Mouse (Mus musculus): ENCODE measurements at regions not wholly inside any gene's neighbourhood (a gene's known extent, or its start where the extent isn't known, plus 50 kb on each side); places are given as distances from the start of the nearest gene placed in this dataset.

- Histone ChIP-seq H3K4me1 (ENCODE audit: control insufficient read depth, insufficient read depth, low read length) (0 out of 2 replicates have a peak, but pooled peaks cover under 1% of the 10 kb centered on the region), H3K9me3 (replicated peaks; ENCODE audit: control insufficient read depth, low read length, poor library complexity, severe bottlenecking) (no peaks in the 10 kb centered on the region), H3K27ac (ENCODE audit: low read length) (no peak overlapping the region), H3K36me3 (ENCODE audit: control insufficient read depth, insufficient read depth, low read length) (no peaks in the 10 kb centered on the region), H3K4me2 (ENCODE audit: low read length) (no peak overlapping the region), H3K27me3 (ENCODE audit: control insufficient read depth, insufficient read depth, low read depth, low read length) (no peaks in the 10 kb centered on the region), H3K9ac (ENCODE audit: low read depth, low read length) (no peak overlapping the region), H3K4me3 (ENCODE audit: low read depth, low read length) (no peak overlapping the region)
- no peak for ATAC-seq
- 79% methylated on average over 5 of the region's 5 CpGs for WGBS
These were observed 512.7 kb upstream of the Celf2 start for GRCm38 (mm10) chr2:8022043-8022442.

DNA sequence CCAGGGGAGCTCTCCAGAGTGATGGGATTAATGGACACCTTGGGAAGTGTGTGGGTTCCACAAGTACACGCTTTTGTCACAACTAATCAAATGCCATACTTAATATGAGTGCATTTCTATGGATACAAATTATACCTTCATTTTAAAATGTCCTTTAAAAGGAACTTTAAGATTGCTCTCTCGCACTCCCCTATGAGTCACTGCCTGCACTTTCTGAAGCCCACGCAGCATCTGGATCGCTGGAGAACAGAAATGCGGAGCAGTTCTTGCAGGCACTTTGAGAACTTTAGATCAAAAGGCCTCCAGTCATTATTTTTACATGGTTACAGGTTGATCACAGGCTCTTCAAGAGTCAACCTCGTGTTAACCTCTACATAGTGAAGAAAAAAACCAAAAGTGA, 503.5 kb upstream of the Celf2 start:
- Histone ChIP-seq H3K27me3 (ENCODE audit: control insufficient read depth, insufficient read depth, low read depth, low read length) (no peaks in the 10 kb centered on the region), H3K4me1 (ENCODE audit: control insufficient read depth, insufficient read depth, low read length) (no peaks in the 10 kb centered on the region), H3K9me3 (replicated peaks; ENCODE audit: control insufficient read depth, low read length, poor library complexity, severe bottlenecking) (no peaks in the 10 kb centered on the region), H3K9ac (ENCODE audit: low read depth, low read length) (no peak overlapping the region), H3K4me3 (ENCODE audit: low read depth, low read length) (no peak overlapping the region), H3K36me3 (ENCODE audit: control insufficient read depth, insufficient read depth, low read length) (no peaks in the 10 kb centered on the region), H3K27ac (ENCODE audit: low read length) (no peak overlapping the region), H3K4me2 (ENCODE audit: low read length) (no peak overlapping the region)
- 92% methylated on average over 6 of the region's 6 CpGs for WGBS
- no peak for ATAC-seq

- H3K9ac ChIP-seq (ENCODE audit: low read depth, low read length): no peak overlapping the region
- no peaks in the 10 kb centered on the region for H3K9me3 ChIP-seq (replicated peaks; ENCODE audit: control insufficient read depth, low read length, poor library complexity, severe bottlenecking)
- H3K27me3 ChIP-seq (ENCODE audit: control insufficient read depth, insufficient read depth, low read depth, low read length): no peaks in the 10 kb centered on the region
- H3K27ac ChIP-seq (ENCODE audit: low read length): no peak overlapping the region
- ATAC-seq: no peak
- 83% methylated on average over 2 of the region's 2 CpGs for WGBS
- H3K4me1 ChIP-seq (ENCODE audit: control insufficient read depth, insufficient read depth, low read length): no peaks in the 10 kb centered on the region
- no peak overlapping the region for H3K4me2 ChIP-seq (ENCODE audit: low read length)
- H3K4me3 ChIP-seq (ENCODE audit: low read depth, low read length): no peak overlapping the region
- no peaks in the 10 kb centered on the region for H3K36me3 ChIP-seq (ENCODE audit: control insufficient read depth, insufficient read depth, low read length)
These were observed 490.1 kb upstream of the Celf2 start for GRCm38 (mm10) chr2:7999444-7999843.

DNA sequence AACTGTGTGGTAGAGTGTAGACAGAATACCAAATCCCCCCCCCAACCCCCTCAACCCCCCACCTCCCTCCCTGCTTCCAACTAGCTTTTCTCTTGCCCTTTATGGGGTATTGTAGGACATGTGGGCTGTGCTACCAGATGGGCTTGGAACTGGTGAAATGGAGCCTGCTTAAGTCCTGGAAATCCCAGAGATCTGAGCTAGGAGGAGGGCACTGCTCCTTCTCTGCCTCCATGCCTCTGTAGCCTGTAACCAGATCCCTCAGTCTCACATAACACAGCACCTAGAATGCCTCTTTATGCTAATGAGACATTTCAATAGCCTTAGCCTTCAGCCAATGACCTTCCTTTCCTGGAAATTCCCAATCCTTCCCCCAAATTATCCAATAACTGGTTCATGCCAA, 465.1 kb upstream of the Celf2 start:
- H3K4me2 ChIP-seq (ENCODE audit: low read length): no peak overlapping the region
- H3K27me3 ChIP-seq (ENCODE audit: control insufficient read depth, insufficient read depth, low read depth, low read length): no peaks in the 10 kb centered on the region
- no peaks in the 10 kb centered on the region for H3K9me3 ChIP-seq (replicated peaks; ENCODE audit: control insufficient read depth, low read length, poor library complexity, severe bottlenecking)
- H3K4me1 ChIP-seq (ENCODE audit: control insufficient read depth, insufficient read depth, low read length): no peaks in the 10 kb centered on the region
- ATAC-seq: no peak
- H3K9ac ChIP-seq (ENCODE audit: low read depth, low read length): no peak overlapping the region
- no peaks in the 10 kb centered on the region for H3K36me3 ChIP-seq (ENCODE audit: control insufficient read depth, insufficient read depth, low read length)
- no peak overlapping the region for H3K4me3 ChIP-seq (ENCODE audit: low read depth, low read length)
- no peak overlapping the region for H3K27ac ChIP-seq (ENCODE audit: low read length)

- H3K4me1 ChIP-seq (ENCODE audit: control insufficient read depth, insufficient read depth, low read length): no peaks in the 10 kb centered on the region
- ATAC-seq: no peak
- no peaks in the 10 kb centered on the region for H3K36me3 ChIP-seq (ENCODE audit: control insufficient read depth, insufficient read depth, low read length)
These were observed 454.1 kb upstream of the Celf2 start for GRCm38 (mm10) chr2:7963456-7963855.

DNA sequence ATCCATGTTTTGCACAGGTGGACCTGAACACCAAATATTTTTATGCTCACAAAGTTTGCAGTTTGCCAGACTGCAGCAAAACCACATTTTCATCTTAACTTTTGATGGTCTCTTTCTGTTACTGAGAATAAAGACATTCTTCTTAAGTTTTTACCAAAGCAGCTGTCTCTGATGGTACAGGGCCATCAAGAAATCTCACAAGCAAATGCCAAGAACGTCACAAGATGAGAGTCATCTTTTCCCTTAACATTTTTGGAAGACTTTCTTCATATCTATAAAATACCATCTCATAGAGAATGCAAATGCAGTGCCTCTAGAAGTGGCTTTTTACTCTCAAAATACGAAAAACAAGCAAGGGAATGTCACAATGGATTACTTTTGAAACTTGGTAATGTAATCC, 444.8 kb upstream of the Celf2 start:
- Histone ChIP-seq H3K9me3 (replicated peaks; ENCODE audit: control insufficient read depth, low read length, poor library complexity, severe bottlenecking) (no peaks in the 10 kb centered on the region), H3K27me3 (ENCODE audit: control insufficient read depth, insufficient read depth, low read depth, low read length) (no peaks in the 10 kb centered on the region), H3K4me2 (ENCODE audit: low read length) (no peak overlapping the region), H3K27ac (ENCODE audit: low read length) (no peak overlapping the region), H3K9ac (ENCODE audit: low read depth, low read length) (no peak overlapping the region), H3K36me3 (ENCODE audit: control insufficient read depth, insufficient read depth, low read length) (no peaks in the 10 kb centered on the region), H3K4me3 (ENCODE audit: low read depth, low read length) (no peak overlapping the region), H3K4me1 (ENCODE audit: control insufficient read depth, insufficient read depth, low read length) (no peaks in the 10 kb centered on the region)
- WGBS: 71% methylated on average over 2 of the region's 2 CpGs
- ATAC-seq: no peak

More at GRCm38 (mm10) chr2:7963456-7963855, 454.1 kb upstream of the Celf2 start:
- no peaks in the 10 kb centered on the region; the same call in 1 of the 2 replicates for H3K9me3 ChIP-seq (replicated peaks; ENCODE audit: control insufficient read depth, low read length, poor library complexity, severe bottlenecking)
- H3K27me3 ChIP-seq (ENCODE audit: control insufficient read depth, insufficient read depth, low read depth, low read length): no peaks in the 10 kb centered on the region
- H3K4me2 ChIP-seq (ENCODE audit: low read length): no peak overlapping the region
- no peak overlapping the region for H3K27ac ChIP-seq (ENCODE audit: low read length)
- H3K9ac ChIP-seq (ENCODE audit: low read depth, low read length): no peak overlapping the region
- no peak overlapping the region for H3K4me3 ChIP-seq (ENCODE audit: low read depth, low read length)

GRCm38 (mm10) chr2:7952846-7953245, 443.5 kb upstream of the Celf2 start:
- no peak overlapping the region for H3K4me2 ChIP-seq (ENCODE audit: low read length)
- H3K9ac ChIP-seq (ENCODE audit: low read depth, low read length): no peak overlapping the region
- H3K4me3 ChIP-seq (ENCODE audit: low read depth, low read length): no peak overlapping the region
- no peak overlapping the region for H3K27ac ChIP-seq (ENCODE audit: low read length)
- no peak for ATAC-seq
- H3K36me3 ChIP-seq (ENCODE audit: control insufficient read depth, insufficient read depth, low read length): no peaks in the 10 kb centered on the region
- H3K4me1 ChIP-seq (ENCODE audit: control insufficient read depth, insufficient read depth, low read length): no peaks in the 10 kb centered on the region
- H3K9me3 ChIP-seq (replicated peaks; ENCODE audit: control insufficient read depth, low read length, poor library complexity, severe bottlenecking): no peaks in the 10 kb centered on the region
- no peaks in the 10 kb centered on the region for H3K27me3 ChIP-seq (ENCODE audit: control insufficient read depth, insufficient read depth, low read depth, low read length)
- 85% methylated on average over 2 of the region's 2 CpGs for WGBS

DNA sequence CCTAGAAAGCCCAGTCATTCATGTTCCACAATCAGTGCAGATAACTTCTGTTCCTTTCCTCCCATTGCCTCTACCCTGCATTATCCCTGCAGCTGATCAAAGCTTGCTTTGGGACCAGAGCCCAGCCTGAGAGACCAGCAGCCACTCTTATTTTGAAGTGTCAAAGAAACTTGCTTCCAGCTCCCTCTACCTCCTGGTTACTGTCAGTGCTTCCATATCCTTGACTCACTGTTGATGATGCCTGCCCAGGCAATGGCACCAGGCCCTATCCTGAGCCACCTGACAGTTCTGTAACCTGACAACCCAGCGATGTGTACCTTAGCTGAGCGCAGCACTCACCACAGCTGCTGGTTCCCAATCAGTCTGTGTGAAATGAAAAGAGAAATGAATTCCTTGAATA, 435.6 kb upstream of the Celf2 start:
- H3K36me3 ChIP-seq (ENCODE audit: control insufficient read depth, insufficient read depth, low read length): no peaks in the 10 kb centered on the region
- ATAC-seq: 0 out of 2 replicates have a peak, but pooled peaks have one; percentile 14
- H3K4me3 ChIP-seq (ENCODE audit: low read depth, low read length): no peak overlapping the region
- H3K4me1 ChIP-seq (ENCODE audit: control insufficient read depth, insufficient read depth, low read length): no peaks in the 10 kb centered on the region
- H3K9me3 ChIP-seq (replicated peaks; ENCODE audit: control insufficient read depth, low read length, poor library complexity, severe bottlenecking): no peaks in the 10 kb centered on the region
- no peak overlapping the region for H3K27ac ChIP-seq (ENCODE audit: low read length)
- no peaks in the 10 kb centered on the region for H3K27me3 ChIP-seq (ENCODE audit: control insufficient read depth, insufficient read depth, low read depth, low read length)
- no peak overlapping the region for H3K4me2 ChIP-seq (ENCODE audit: low read length)
- H3K9ac ChIP-seq (ENCODE audit: low read depth, low read length): no peak overlapping the region
- WGBS: 66% methylated on average over 2 of the region's 2 CpGs

DNA sequence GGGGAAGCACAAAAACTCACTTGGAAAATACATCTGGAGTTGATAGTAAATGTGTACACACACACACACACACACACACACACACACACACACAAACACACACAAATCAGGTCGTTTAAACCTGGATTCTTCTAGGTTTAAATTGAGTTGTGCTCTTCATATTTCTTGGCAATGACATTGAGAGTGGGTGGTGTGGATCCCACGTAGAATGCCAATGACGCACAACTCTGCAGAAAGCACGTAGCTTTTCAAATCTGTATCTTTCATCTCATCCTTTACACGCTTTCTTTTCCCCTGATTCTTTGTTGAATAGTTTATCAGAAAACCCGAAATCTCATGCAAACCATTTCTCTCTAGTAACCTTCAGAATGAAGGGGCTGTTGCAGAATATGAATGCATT, 424.3 kb upstream of the Celf2 start:
- no peak overlapping the region for H3K27ac ChIP-seq (ENCODE audit: low read length)
- WGBS: 80% methylated on average over 6 of the region's 6 CpGs
- no peaks in the 10 kb centered on the region for H3K9me3 ChIP-seq (replicated peaks; ENCODE audit: control insufficient read depth, low read length, poor library complexity, severe bottlenecking)
- no peaks in the 10 kb centered on the region for H3K36me3 ChIP-seq (ENCODE audit: control insufficient read depth, insufficient read depth, low read length)
- no peak overlapping the region for H3K4me3 ChIP-seq (ENCODE audit: low read depth, low read length)
- no peak overlapping the region for H3K4me2 ChIP-seq (ENCODE audit: low read length)
- H3K4me1 ChIP-seq (ENCODE audit: control insufficient read depth, insufficient read depth, low read length): no peaks in the 10 kb centered on the region
- ATAC-seq: no peak
- H3K9ac ChIP-seq (ENCODE audit: low read depth, low read length): no peak overlapping the region
- no peaks in the 10 kb centered on the region for H3K27me3 ChIP-seq (ENCODE audit: control insufficient read depth, insufficient read depth, low read depth, low read length)

DNA sequence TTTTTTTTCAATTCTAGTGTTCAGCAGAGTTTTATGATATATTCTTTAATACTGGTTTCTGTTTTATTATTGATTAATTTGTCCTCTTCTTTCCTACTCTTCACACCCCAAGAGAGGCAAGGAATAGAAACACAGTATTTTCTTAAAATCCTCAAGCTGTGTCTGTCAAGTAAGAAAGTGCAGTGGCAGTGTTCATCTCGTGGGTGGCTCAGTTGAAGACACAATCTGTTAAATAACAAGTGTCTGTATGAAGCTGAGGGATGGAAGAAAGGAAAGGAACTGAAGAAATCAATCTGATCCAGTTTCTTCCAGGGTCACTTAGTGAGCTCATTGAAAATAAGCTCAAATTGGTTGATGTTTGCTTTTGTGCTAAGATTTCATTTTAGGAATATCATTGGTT, 396.9 kb upstream of the Celf2 start:
- Histone ChIP-seq H3K4me2 (ENCODE audit: low read length) (no peak overlapping the region), H3K27me3 (ENCODE audit: control insufficient read depth, insufficient read depth, low read depth, low read length) (no peaks in the 10 kb centered on the region), H3K4me1 (ENCODE audit: control insufficient read depth, insufficient read depth, low read length) (no peaks in the 10 kb centered on the region), H3K27ac (ENCODE audit: low read length) (no peak overlapping the region), H3K9me3 (replicated peaks; ENCODE audit: control insufficient read depth, low read length, poor library complexity, severe bottlenecking) (peaks cover 3% of the 10 kb centered on the region; the same call in 1 of the 2 replicates), H3K36me3 (ENCODE audit: control insufficient read depth, insufficient read depth, low read length) (no peaks in the 10 kb centered on the region), H3K4me3 (ENCODE audit: low read depth, low read length) (no peak overlapping the region), H3K9ac (ENCODE audit: low read depth, low read length) (no peak overlapping the region)
- WGBS: 39% methylated on average over 1 of the region's 1 CpGs
- no peak for ATAC-seq
